Mouse (Mus musculus) kidney, adult 2 months (tissue): Measurements from ENCODE around the gene Bin2. TPM values are rescaled to one million over a fixed set of nuclear protein-coding genes. Genes with fewer than 3 reads are reported as not detected.

Source experiments
- DNase-seq: peaks from one replicate; pipeline ENCODE4 v3.0.0; 2021
- H3K27ac ChIP-seq: fragments of 200-500 bp; 2 replicates; pipeline ENCODE4 v1.5.1; 2012; ENCODE audit warnings: low read depth, low read length, control low read depth, inconsistent platforms; ENCODE audit not compliant: insufficient read depth
- H3K27me3 ChIP-seq: fragments of 200-500 bp; replicated peaks from 2 replicates; pipeline ENCODE4 v1.6.1; 2012; ENCODE audit warnings: mild to moderate bottlenecking, moderate library complexity, low read length, inconsistent platforms; ENCODE audit not compliant: control insufficient read depth, insufficient read depth
- H3K36me3 ChIP-seq: fragments of 200-500 bp; 2 replicates; pipeline ENCODE4 v1.6.1; 2012; ENCODE audit warnings: mild to moderate bottlenecking, moderate library complexity, low read length, inconsistent platforms; ENCODE audit not compliant: control insufficient read depth, insufficient read depth
- H3K4me1 ChIP-seq: fragments of 200-500 bp; 2 replicates; pipeline ENCODE4 v1.6.1; 2011; ENCODE audit warnings: low read length; ENCODE audit not compliant: control insufficient read depth, insufficient read depth
- H3K4me3 ChIP-seq: fragments of 200-500 bp; 2 replicates; pipeline ENCODE4 v1.5.1; 2011; ENCODE audit warnings: mild to moderate bottlenecking, low read depth, low read length, control low read depth; ENCODE audit not compliant: insufficient read depth
- CTCF ChIP-seq: fragments of 200-500 bp; conservative IDR thresholded peaks from 2 replicates; pipeline ENCODE4 v1.5.1; 2011; ENCODE audit warnings: low read depth, mild to moderate bottlenecking, control low read depth, low read length, moderate library complexity, mixed read lengths; ENCODE audit not compliant: insufficient read depth, insufficient read length
- POLR2A ChIP-seq: fragments of 200-500 bp; IDR thresholded peaks from one replicate; pipeline ENCODE4 v1.6.1; 2011; ENCODE audit warnings: low read depth, low read length, control low read depth
- WGBS: fragments of 180-500 bp; shearing (Covaris S2); methylation state at CpG from one replicate; pipeline ENCODE4 v1.1.7; 2018; 5-methylcytosine and 5-hydroxymethylcytosine counted together
- polyA plus RNA-seq: library from polyadenylated mRNA; depleted of rRNA; stranded (reverse); fragments of >200 nt; gene quantifications from 2 replicates; pipeline ENCODE4 v1.2.3, GENCODE M21; 2012; rRNA removed

Bin2 gene
- 1.7 and 4.7 TPM in 2 replicates for polyA plus RNA-seq

DNA sequence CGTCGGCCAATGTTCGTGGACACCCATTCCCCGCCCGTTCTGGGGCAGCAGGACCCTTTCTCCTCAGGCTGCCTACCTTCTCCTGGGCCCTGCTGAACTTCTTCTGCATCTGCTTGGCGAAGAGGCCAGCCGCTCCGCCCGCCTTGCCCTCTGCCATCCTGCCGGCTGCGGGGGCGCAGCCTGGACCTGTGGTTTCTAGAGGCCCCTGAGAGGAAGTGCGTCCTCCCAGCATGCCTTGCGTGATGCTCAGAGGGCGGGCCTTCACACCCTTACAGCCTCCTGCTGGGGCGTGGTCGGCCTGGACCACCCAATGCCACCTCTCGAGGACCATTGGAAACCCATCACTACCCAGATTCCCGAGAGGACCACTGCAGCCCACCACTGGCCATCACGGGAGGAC lies at the start of gene Bin2:
Gene Bin2 (minus strand): TSS at position 217 of the 400 bp plus-strand sequence.
- Histone ChIP-seq H3K4me3 (no peak within 1 kb of the TSS; the same call in none of the 2 replicates), H3K27me3 (no peaks in the 10 kb centered on the region), H3K27ac (no peak within 1 kb of the TSS), H3K4me1 (no peaks in the 10 kb centered on the region; the same call in 1 of the 2 replicates), H3K36me3 (no peaks in the 10 kb centered on the region)
- TF ChIP-seq CTCF (no peak), POLR2A (no peak)
- WGBS, result 87% methylated on average over 20 of the region's 20 CpGs
- no peak for DNase-seq

DNA sequence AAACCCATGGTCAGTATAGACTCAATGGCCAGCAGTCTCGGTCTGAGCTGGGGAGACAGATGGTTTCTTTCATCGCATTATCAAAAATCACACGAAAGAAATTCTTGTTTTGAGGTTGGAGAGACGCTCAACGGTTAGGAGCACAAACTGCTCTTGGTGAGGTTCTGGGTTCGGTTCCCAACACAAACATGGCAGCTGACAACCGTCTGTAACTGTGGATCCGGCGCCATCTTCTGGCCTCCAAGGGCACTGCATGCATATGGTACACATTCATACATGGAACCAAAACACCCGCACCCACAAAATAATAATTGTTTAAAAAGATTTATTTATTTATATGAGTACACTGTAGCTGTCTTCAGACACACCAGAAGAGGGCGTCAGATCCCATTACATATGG lies 49.2 kb upstream of the Bin2 start:
- no peak for DNase-seq
- Histone ChIP-seq H3K27ac (no peak overlapping the region), H3K4me1 (no peaks in the 10 kb centered on the region), H3K36me3 (no peaks in the 10 kb centered on the region), H3K27me3 (no peaks in the 10 kb centered on the region), H3K4me3 (no peak overlapping the region)
- 84% methylated on average over 11 of the region's 11 CpGs for WGBS
- TF ChIP-seq POLR2A (no peak), CTCF (peak; percentile 32; the same call in 1 of the 2 replicates)

DNA sequence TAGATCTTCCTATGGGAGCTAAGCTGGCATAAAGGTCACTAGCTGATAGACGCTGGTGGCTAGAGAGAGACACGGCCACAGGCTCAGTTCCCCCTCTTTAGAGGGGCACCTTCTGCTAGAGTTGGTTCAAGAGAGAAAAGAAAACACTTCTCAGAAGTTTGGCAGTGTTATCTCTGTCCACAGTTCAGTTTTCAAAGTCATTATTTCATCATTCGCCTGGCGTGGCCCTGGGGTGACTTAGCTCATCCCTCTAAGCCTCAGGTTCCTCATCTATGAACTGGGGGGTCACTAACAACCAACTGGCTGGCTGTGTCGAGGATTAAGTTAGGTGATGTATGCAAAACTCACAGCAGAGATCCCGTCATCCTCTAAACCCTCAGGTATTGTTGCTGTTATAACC lies 48.6 kb upstream of the Bin2 start:
- Histone ChIP-seq H3K4me1 (no peaks in the 10 kb centered on the region), H3K4me3 (no peak overlapping the region), H3K27me3 (no peaks in the 10 kb centered on the region), H3K36me3 (no peaks in the 10 kb centered on the region), H3K27ac (no peak overlapping the region)
- WGBS, result 78% methylated on average over 6 of the region's 6 CpGs
- TF ChIP-seq POLR2A, result no peak
- no peak for TF ChIP-seq CTCF
- DNase-seq, result no peak

DNA sequence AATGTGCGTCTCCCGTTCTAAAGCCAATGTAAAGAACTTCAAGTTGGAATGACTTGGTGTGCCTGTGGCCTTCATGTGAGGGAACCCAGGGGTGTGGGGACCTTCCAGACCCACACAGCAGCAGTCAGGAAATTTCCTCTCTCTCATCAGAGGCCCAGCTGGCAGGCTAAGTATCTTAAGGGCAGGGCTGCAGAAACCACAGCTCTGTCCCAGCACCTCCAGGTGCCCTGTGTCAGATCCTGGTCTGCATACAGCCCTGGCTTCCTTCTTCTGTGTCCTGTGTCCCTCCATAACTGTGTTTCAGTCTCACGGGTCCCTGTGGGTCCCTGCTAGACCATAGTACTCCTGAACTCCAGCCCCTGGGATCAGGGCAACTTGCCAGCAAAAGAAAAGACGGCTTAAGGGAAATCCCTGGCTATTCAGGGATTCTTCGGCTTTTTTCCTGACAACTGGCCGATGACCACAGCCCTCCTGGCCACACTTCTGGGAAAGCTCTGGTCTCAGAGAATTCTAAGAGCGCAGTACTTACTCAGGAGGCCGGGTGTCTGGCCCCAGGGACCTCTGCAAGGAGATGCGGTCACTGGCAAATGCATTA lies 46.1 kb upstream of the Bin2 start:
- Histone ChIP-seq H3K4me3 (no peak overlapping the region), H3K27me3 (no peaks in the 10 kb centered on the region), H3K4me1 (peaks cover 7% of the 10 kb centered on the region), H3K27ac (no peak overlapping the region), H3K36me3 (no peaks in the 10 kb centered on the region)
- no peak for TF ChIP-seq CTCF
- TF ChIP-seq POLR2A, result no peak
- WGBS, result 64% methylated on average over 9 of the region's 9 CpGs
- peak; percentile 65 for DNase-seq

DNA sequence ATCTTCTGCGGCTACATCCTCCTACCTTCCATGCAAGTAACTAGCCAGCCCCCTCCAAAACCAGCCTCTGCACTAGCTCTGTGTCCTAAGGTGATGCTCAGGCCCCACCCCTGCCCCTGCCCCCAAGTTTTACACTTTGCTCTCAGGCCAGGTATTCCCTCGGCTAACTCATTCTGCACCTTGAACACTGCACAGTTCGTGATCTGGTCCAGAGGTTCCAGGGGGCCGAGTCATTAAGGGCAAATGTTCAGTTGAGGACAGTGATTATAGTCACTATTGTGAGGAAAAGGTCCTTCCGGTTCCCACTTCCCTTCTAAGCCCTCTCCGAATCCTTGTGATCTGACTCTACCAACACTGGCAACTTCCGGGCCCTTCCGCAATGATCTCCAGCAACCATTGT lies 45.1 kb upstream of the Bin2 start:
- WGBS, result 71% methylated on average over 8 of the region's 8 CpGs
- no peaks in the 10 kb centered on the region for H3K36me3 ChIP-seq
- no peaks in the 10 kb centered on the region for H3K27me3 ChIP-seq
- DNase-seq, result peak; percentile 61
- H3K4me3 ChIP-seq, result no peak overlapping the region
- TF ChIP-seq POLR2A (no peak), CTCF (no peak)
- peaks cover 12% of the 10 kb centered on the region for H3K4me1 ChIP-seq
- no peak overlapping the region for H3K27ac ChIP-seq

DNA sequence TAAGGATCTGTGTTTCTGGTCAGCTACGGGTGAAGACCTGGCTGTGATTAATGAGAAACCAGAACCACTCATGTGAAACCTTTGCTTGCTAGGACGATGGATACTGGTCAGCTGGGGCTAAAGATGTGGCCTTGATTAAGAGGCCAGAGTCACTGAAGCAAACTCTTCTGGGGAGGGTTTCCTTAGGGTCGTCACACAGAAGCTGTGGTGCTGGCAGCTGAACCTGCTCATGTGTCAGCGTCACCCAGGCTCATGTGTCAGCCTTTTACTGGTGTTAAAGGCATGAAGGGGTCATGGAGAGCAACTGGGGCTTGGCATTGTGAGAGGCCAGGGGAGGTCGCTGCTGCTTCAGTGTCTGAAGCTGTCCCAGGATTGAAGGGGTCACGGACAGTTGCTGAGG lies 41.5 kb upstream of the Bin2 start:
- TF ChIP-seq POLR2A (no peak), CTCF (no peak)
- H3K36me3 ChIP-seq, result no peaks in the 10 kb centered on the region
- H3K27ac ChIP-seq, result no peak overlapping the region
- peak; percentile 86 for DNase-seq
- H3K4me3 ChIP-seq, result no peak overlapping the region
- no peaks in the 10 kb centered on the region for H3K27me3 ChIP-seq
- 32% methylated on average over 6 of the region's 6 CpGs for WGBS
- peaks cover 12% of the 10 kb centered on the region for H3K4me1 ChIP-seq

DNA sequence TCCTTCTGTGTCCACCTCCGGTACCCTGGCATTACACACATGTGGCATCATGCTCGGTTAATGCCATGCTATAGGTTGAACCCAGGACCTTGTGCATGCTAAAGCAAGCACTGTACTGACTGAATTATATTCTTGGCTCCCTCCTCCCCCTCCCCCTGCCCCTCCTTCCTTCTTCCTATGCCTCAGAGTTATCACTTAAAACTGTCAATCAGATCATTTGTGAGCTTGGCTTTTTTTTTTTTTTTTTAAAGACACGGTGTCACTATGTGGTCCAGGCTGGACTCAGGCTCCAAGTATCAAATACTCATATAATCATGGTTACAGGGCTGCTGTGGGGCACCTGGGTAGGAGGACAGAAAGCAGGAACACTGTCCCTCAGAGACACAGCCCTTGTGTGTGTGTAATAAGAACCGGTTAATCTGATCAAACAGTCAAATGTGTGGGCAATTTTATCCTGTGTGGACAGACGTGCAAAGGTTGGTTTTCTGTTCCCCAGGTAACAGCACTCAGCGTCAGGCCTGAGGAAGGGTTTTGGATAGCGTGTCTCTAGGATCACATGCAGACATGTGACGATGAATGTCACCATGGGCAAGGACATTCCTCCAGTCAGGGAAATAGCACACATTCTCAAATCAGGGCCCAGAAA lies 39.2 kb upstream of the Bin2 start:
- Histone ChIP-seq H3K4me3 (no peak overlapping the region), H3K27me3 (no peaks in the 10 kb centered on the region), H3K27ac (no peak overlapping the region), H3K36me3 (no peaks in the 10 kb centered on the region), H3K4me1 (peaks cover 12% of the 10 kb centered on the region)
- no peak for DNase-seq
- 59% methylated on average over 8 of the region's 8 CpGs for WGBS
- TF ChIP-seq CTCF (no peak), POLR2A (no peak)
